Mouse (Mus musculus): ENCODE results near the gene Crabp1. TPM values are rescaled to one million over a fixed set of nuclear protein-coding genes. Genes with fewer than 3 reads are reported as not detected.

Crabp1 gene
- polyA plus RNA-seq (2014; fragmentation: Illumina TruSeq; extraction: RNeasy Lipid Tissue Mini Kit (QIAGEN cat#74804); ENCODE audit: low read depth, low replicate concordance): not detected

DNA sequence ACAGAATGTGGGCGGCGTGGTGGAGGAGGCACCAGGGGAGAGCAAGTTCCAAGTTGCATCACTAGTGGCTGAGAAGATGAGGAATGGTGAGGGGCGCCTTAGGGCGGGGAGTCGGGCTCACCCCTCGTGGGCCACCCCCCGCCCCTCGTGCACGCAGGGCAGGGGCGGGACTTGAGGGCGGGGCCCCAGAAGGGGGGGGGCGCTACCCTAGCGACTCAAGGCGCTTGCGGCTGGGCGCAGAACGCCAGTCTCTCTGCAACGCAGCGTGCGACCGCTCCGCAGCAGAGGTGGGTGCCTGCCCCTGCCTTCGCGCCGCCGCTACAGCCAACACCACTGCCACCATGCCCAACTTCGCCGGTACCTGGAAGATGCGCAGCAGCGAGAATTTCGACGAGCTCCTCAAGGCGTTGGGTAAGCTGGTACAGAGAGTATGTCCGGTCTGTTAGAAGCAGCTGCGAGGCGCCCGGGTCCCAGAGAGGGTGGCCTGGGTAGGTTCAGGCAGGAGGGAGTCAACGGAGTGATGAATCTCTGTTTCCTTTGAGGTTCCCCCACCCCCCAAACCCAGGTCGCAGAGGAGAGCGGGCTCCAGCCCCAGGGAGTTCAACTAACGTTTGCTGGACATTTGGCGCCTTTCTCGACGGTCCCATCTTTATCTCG lies at the start of gene Crabp1:
Gene Crabp1, plus strand, starts transcription at position 188 of the 657 bp plus-strand sequence.

DNA sequence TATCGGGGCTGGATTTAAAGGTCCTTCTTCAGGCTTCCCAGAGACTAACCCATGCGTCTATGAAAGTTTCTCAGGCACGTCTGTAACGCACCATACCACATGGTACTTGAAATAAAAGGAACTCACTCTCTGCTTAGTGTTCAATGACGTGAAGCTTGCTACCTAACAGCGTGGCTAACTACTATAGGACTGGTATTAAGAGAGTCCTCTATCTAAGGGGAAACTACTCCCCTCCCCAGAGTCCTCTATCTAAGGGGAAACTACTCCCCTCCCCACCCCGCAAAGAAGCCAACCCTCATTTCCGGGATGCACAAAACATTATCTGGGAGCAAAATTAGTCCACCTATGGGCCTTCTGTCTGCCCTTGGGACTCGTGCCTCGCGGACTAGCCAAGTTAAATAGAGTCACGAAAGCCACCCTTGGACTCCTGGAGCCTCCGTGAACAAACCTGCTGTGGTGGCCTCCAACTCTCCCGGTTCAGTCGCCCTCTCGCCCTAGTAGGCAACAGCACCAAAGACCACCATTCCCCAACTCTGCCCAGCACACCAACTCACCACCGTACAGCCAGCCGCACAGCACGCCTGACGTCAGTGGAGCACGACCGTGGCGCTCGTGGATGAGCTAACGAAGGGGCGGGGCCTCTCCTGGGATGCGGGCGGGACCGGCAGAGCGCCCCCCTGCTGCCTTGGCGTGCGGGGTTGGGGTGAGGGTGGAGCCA lies 30.5 kb upstream of the Crabp1 start, which contains the start of gene Wdr61:
Gene Wdr61, minus strand, starts transcription at position 599 of the 718 bp plus-strand sequence.

Other genes with a start within 250 kb of the Crabp1 start
- gene Sh2d7, start 225.8 kb upstream of the Crabp1 start, polyA plus RNA-seq (2014; fragmentation: Illumina TruSeq; extraction: RNeasy Lipid Tissue Mini Kit (QIAGEN cat#74804); ENCODE audit: low read depth, low replicate concordance): not detected
- gene Cib2, start 204.5 kb upstream of the Crabp1 start, polyA plus RNA-seq (2014; fragmentation: Illumina TruSeq; extraction: RNeasy Lipid Tissue Mini Kit (QIAGEN cat#74804); ENCODE audit: low read depth, low replicate concordance): 6.7 TPM
- gene Idh3a, start 178.4 kb upstream of the Crabp1 start, polyA plus RNA-seq (2014; fragmentation: Illumina TruSeq; extraction: RNeasy Lipid Tissue Mini Kit (QIAGEN cat#74804); ENCODE audit: low read depth, low replicate concordance): 377 TPM
- gene Acsbg1, start 102.9 kb upstream of the Crabp1 start, polyA plus RNA-seq (2014; fragmentation: Illumina TruSeq; extraction: RNeasy Lipid Tissue Mini Kit (QIAGEN cat#74804); ENCODE audit: low read depth, low replicate concordance): 16.7 TPM
- gene Dnaja4, start 65.9 kb upstream of the Crabp1 start, polyA plus RNA-seq (2014; fragmentation: Illumina TruSeq; extraction: RNeasy Lipid Tissue Mini Kit (QIAGEN cat#74804); ENCODE audit: low read depth, low replicate concordance): 52.7 TPM
- 109 TPM for gene Wdr61, start 30.2 kb upstream of the Crabp1 start, polyA plus RNA-seq (2014; fragmentation: Illumina TruSeq; extraction: RNeasy Lipid Tissue Mini Kit (QIAGEN cat#74804); ENCODE audit: low read depth, low replicate concordance)
- 202 TPM for gene Ireb2, start 99.0 kb downstream of the Crabp1 start, polyA plus RNA-seq (2014; fragmentation: Illumina TruSeq; extraction: RNeasy Lipid Tissue Mini Kit (QIAGEN cat#74804); ENCODE audit: low read depth, low replicate concordance)
- gene Hykk, start 152.5 kb downstream of the Crabp1 start, polyA plus RNA-seq (2014; fragmentation: Illumina TruSeq; extraction: RNeasy Lipid Tissue Mini Kit (QIAGEN cat#74804); ENCODE audit: low read depth, low replicate concordance): 5.6 TPM
- 549 TPM for gene Psma4, start 186.0 kb downstream of the Crabp1 start, polyA plus RNA-seq (2014; fragmentation: Illumina TruSeq; extraction: RNeasy Lipid Tissue Mini Kit (QIAGEN cat#74804); ENCODE audit: low read depth, low replicate concordance)
- not detected for gene AY074887, start 186.2 kb downstream of the Crabp1 start, polyA plus RNA-seq (2014; fragmentation: Illumina TruSeq; extraction: RNeasy Lipid Tissue Mini Kit (QIAGEN cat#74804); ENCODE audit: low read depth, low replicate concordance)
- 0.64 TPM for gene Chrna5, start 216.1 kb downstream of the Crabp1 start, polyA plus RNA-seq (2014; fragmentation: Illumina TruSeq; extraction: RNeasy Lipid Tissue Mini Kit (QIAGEN cat#74804); ENCODE audit: low read depth, low replicate concordance)

Data from adrenal gland, adult 10 weeks (tissue).